Mouse (Mus musculus): ENCODE measurements around the gene Fgfr2.

Fgfr2 gene

DNA sequence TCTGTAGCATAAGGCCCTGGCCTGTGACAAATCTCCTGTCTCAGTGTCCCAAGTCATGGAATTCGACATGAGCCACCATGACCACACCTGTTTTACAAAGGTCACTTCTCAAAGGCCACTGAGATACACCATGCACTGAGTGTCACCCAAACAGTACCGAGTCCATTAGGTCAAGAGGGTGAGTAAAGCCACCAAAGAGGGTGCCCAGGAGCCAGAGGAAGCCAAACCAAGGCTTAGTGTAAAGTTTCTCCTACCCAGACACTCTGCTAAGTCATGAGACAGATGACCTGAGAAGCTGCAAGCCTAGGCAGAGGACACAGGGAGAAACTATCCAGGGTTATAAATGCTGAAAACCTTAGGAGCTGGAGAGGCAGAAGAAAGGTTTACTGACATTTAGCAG, 361.7 kb downstream of the Fgfr2 start:
- DNase-seq (ENCODE audit: low read depth in 2 of 2, low spot score in 2 of 2), result no peak

DNA sequence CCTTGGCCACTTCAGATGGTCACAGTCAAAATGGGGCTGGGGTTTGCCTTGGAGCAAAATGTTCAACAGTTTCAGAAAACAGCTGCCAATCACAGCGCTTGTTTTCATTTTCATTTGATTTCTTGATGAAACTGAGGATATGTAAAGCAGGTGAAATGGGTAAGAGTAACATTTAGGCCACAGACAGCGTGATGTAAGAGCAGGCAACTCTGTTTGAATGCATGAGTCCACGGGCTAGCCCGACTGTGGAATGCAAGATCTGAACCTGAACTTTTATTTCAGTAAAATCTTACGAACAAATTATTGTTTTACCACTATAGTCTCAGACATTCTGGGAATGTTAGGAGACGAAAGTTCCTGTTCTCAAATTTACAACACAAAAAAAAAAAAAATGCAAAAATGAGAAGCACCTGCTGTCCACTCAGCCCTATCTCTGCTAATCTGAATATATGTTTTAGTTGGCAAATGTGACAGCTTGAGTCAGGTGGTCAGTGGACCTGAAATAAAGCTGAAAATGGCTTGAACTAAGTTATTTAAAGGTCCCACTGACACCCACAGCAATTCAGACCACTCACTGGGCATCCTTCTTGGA, 362.5 kb downstream of the Fgfr2 start:
- DNase-seq (ENCODE audit: low read depth in 2 of 2, low spot score in 2 of 2), result no peak

GRCm38 (mm10) chr7:132759926-132760325, 363.2 kb downstream of the Fgfr2 start:
- no peak for DNase-seq (ENCODE audit: low read depth in 2 of 2, low spot score in 2 of 2)

DNA sequence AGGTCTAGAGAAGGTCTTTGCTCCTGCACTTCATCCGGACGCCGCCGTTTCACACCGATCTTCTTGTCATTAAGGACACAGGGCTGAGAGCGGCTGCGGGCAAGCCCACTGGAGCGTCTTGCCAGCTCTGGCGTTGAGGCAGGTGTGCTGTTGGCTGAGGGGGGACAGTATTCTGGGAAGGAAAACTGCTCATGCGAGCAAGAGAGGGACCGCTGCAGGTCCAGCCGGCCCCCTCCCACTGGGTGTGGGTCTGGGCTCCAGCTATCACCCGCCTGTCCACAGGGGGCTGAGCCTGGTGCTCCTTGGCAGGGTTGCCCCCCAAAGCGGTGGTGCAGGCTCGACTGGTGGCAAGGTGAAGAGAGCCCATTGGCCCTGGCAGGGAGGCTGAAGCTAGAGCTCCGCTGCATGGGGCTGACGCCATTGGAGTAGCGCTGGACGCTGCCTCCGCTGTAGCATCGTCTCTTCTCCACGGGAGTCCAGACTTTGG, 363.7 kb downstream of the Fgfr2 start:
- no peak for DNase-seq (ENCODE audit: low read depth in 2 of 2, low spot score in 2 of 2)

GRCm38 (mm10) chr7:132758875-132759274, 364.3 kb downstream of the Fgfr2 start:
- DNase-seq (ENCODE audit: low read depth in 2 of 2, low spot score in 2 of 2), result no peak

DNA sequence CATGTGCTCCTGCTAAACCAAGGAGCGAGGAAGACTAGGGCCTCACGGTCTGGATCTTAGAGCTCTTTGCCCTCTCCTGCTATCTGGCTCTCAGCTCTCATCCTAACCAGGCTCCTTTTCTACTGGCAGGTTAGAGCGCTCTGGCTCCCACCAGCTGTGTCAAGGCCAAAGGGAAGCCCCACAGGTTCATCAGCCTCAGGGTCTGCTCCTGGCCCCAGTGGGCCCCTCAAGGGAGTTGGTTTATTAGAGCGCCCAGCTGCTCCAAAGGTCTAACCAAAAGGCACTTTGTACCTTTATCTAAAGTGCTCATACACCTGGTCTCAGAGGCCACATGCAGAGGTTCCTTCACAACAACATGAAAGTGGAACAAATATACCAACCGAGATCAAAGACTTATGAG, 366.8 kb downstream of the Fgfr2 start:
- no peak for DNase-seq (ENCODE audit: low read depth in 2 of 2, low spot score in 2 of 2)

DNA sequence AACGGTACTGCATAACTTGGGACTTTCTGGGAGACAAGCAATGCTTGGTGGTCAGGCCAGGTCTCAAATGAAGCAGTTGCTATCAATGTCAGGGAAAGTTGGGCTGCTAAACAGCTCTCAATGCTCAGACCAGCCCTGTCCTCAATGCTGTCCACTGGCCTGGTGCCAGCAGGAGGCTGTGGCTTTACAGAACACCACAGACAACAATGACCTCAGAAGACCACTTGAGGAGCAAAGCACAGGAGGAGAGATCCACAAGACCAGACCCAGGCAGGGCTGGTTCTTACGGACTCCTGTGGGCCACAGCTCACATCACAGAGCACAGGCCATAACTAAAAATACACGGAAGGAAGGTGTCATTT, 368.8 kb downstream of the Fgfr2 start:
- no peak for DNase-seq (ENCODE audit: low read depth in 2 of 2, low spot score in 2 of 2)

DNA sequence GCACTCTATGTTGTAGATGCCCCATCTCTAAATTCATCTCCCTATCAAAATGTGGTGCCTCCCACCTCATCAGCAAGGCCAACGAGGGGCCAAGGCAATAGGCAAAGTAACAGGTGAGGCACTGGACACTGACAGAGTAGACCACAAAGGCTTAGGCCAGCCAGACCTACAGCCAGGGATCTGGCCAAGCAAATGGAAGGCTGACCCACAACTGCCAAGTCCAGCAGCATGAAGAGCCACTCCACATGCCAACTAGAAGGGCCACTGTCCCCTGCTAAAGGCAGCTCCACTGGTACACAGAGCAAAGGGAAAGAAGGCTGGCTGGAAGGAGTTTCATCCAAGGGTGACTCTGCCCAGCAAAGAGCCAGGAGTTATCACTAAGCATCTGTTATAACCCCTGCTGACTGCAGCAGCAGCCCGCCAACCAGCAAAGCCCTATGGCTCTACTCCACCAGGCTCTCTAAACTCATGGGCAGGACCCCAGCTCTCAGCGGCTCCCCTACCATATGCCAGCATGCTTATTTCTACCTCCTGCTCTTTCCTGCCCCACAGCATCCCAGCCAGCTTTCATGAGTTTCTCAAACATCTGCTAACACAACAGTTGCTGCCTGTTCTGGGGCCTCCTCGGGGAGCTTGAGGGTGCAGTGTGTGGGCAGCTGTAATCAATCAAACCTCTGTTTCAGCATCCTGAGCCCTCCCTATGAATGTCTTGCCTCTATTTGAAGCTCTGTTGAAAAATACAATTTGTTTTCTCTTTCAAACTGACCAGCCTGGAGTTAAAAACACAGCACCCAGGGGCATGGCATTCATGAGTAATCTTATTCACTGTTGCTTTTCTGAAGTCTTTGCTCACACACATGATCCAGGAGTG, 369.4 kb downstream of the Fgfr2 start:
- no peak for DNase-seq (ENCODE audit: low read depth in 2 of 2, low spot score in 2 of 2)

DNA sequence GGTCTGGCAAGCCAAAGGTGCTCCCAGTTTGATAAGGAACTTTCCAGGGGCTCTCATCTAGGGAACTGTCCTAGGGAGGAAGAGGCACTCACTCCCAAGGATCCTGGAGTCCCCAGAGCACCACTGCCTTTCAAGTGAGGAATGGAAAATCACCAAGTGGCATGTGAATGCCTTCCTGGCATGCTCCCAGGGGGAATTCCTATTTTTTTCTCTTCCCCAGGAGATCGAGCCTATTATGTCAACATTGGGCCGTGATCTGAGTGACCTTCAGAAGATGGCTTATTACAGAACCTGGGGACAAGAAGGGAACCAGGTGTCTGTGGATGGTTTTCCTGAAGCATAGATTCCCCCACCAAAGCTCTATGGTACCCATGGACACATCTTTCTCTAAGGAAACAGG, 371.4 kb downstream of the Fgfr2 start:
- no peak for DNase-seq (ENCODE audit: low read depth in 2 of 2, low spot score in 2 of 2)

- no peak for DNase-seq (ENCODE audit: low read depth in 2 of 2, low spot score in 2 of 2)
These were observed 373.6 kb downstream of the Fgfr2 start for GRCm38 (mm10) chr7:132749504-132749903.

GRCm38 (mm10) chr7:132748076-132748769, 374.9 kb downstream of the Fgfr2 start:
- no peak for DNase-seq (ENCODE audit: low read depth in 2 of 2, low spot score in 2 of 2)

GRCm38 (mm10) chr7:132747096-132747495, 376.1 kb downstream of the Fgfr2 start:
- DNase-seq (ENCODE audit: low read depth in 2 of 2, low spot score in 2 of 2), result no peak

DNA sequence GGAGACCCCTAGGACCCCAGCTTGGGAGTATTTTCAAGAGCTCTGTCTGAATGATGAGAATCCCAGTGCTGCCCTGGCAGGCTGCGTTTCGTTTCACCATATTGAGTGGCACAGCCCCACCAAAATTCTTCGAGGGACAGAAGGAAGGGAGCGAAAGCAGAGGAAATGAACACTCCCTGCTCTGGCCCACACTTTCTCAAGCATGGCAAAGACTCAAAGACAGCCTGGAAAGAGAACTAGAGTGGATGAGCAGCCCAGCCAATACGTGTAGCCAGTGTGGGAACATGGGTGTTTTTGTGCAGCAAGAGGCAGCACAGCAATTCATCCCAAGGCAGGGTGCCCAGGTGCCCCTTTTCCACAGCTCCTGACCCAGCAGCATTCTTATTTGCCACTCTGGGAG, 380.2 kb downstream of the Fgfr2 start:
- DNase-seq (ENCODE audit: low read depth in 2 of 2, low spot score in 2 of 2), result no peak

DNA sequence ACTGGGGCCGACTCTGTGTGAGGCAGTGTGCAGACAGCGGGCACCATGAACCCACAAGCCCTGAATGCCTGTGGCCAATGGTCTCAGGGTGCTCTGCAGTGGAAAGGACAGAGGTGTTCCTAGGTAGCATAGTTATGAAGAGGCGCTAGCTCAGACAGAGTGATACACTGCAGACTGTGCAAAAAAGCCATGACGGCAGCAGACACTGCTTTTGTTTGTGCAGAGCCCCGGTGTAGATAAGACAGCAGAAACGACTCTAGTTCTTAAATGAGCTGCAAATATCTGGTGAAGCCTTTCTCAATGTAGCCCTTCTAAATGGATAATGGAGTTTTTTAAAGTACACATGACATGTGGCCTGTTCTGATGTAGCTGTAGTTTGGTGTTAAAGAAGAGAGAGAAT, 383.3 kb downstream of the Fgfr2 start:
- DNase-seq (ENCODE audit: low read depth in 2 of 2, low spot score in 2 of 2), result no peak

DNA sequence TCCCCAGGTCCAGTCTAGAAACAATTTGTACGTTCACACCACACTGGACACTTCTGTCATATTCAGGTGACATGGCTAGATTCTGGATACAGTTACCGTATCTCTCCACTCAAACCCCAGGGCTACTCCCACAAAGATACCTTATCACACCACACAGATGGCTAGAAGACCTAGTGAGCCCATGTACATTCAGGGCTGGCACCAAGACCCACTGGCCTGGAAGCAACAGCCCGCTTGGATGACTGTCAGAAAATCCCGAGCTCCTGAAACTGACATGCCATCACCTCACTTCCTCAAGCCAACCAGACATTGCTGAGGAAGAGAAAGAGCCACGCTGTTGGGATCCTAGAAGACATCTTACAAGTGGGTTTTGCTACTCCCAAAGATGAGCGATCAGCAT, 384.3 kb downstream of the Fgfr2 start:
- DNase-seq (ENCODE audit: low read depth in 2 of 2, low spot score in 2 of 2), result no peak

- DNase-seq (ENCODE audit: low read depth in 2 of 2, low spot score in 2 of 2), result no peak
These were observed 386.9 kb downstream of the Fgfr2 start for GRCm38 (mm10) chr7:132736099-132736862.

GRCm38 (mm10) chr7:132735145-132735544, 388.0 kb downstream of the Fgfr2 start:
- DNase-seq (ENCODE audit: low read depth in 2 of 2, low spot score in 2 of 2), result peak; percentile 90 to 92

DNA sequence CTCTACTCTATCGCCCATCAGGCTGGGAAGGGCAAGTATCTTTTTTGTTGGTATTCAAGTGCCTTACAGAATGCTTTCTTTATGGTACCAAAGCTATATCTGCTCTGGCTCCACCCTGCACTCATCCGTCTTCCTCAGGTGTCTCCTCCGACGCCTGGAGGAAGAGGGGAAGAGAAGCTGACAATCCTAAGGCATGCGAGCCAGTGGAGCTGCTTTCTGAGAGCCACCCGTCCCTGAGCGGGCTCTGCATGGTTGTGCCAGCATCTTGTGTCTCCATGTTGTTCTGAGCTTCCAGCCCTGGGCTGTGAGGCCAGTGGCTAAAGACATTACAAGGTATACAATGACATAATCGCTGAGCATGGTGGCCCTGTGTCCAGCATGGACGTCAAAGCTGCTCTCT, 388.9 kb downstream of the Fgfr2 start:
- DNase-seq (ENCODE audit: low read depth in 2 of 2, low spot score in 2 of 2), result no peak

- no peak for DNase-seq (ENCODE audit: low read depth in 2 of 2, low spot score in 2 of 2)
These were observed 389.6 kb downstream of the Fgfr2 start for GRCm38 (mm10) chr7:132733521-132733920.

DNA sequence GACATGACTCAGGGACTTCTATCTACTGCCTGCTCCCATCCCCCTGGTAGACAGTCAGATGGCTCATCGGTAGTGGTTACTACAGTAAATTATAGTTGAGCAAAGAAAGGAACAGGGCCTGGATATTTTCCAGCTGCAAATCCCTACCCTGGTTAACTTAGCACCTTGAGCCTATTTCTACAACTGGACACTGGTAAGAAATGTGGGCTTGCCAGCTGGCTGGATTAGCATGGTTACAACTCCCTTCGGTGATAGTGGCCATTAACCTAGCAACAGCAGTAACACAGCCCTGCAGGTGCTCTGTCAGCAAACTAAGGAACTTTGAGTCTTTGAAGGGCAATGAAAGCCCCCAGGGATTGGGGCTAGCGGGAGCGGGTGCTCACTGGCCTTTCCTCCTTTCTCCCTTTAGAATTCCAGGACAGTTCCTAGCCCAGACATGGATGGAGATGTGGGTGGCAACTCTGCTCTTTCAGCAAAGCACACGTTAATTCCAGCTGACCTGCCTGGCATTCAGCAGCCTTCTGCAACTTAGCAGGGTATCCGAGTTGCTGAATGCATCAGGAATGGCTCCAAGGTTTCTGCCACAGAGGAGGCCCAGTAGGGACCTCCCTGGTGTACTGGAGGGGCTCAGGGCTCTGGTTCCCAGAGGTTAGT, 390.9 kb downstream of the Fgfr2 start:
- DNase-seq (ENCODE audit: low read depth in 2 of 2, low spot score in 2 of 2), result no peak

- DNase-seq (ENCODE audit: low read depth in 2 of 2, low spot score in 2 of 2), result no peak
These were observed 391.6 kb downstream of the Fgfr2 start for GRCm38 (mm10) chr7:132731558-132731957.
